Mouse (Mus musculus) intestine, embryonic 15.5 days (tissue): ENCODE results near the gene Lmtk3. TPM values are rescaled to one million over a fixed set of nuclear protein-coding genes. Genes with fewer than 3 reads are reported as not detected.

ENCODE experiments used
- ATAC-seq: fragments of 200-750 bp; cut with Nextera tagmentation; 2 replicates; pipeline ENCODE4 v1.8.0; 2017; ENCODE audit warnings: moderate TSS enrichment, moderate library complexity
- H3K27ac ChIP-seq: fragments of 300-500 bp; sonication (generic); 2 replicates; pipeline ENCODE4 v1.5.1; 2015; ENCODE audit warnings: mild to moderate bottlenecking, inconsistent platforms
- H3K27me3 ChIP-seq: fragments of 300-500 bp; sonication (generic); replicated peaks from 2 replicates; pipeline ENCODE4 v1.6.1; 2015; ENCODE audit warnings: inconsistent platforms
- H3K36me3 ChIP-seq: fragments of 300-500 bp; sonication (generic); 2 replicates; pipeline ENCODE4 v1.6.1; 2015; ENCODE audit warnings: inconsistent platforms
- H3K4me1 ChIP-seq: fragments of 300-500 bp; sonication (generic); replicated peaks from 2 replicates; pipeline ENCODE4 v1.6.1; 2015; ENCODE audit warnings: inconsistent platforms
- H3K4me2 ChIP-seq: fragments of 300-500 bp; sonication (generic); replicated peaks from 2 replicates; pipeline ENCODE4 v1.6.1; 2015; ENCODE audit warnings: mild to moderate bottlenecking, inconsistent platforms
- H3K4me3 ChIP-seq: fragments of 300-500 bp; sonication (generic); replicated peaks from 2 replicates; pipeline ENCODE4 v1.5.1; 2015; ENCODE audit warnings: inconsistent platforms
- H3K9ac ChIP-seq: fragments of 300-500 bp; sonication (generic); 2 replicates; pipeline ENCODE4 v1.6.1; 2015; ENCODE audit warnings: inconsistent platforms
- H3K9me3 ChIP-seq: fragments of 300-500 bp; sonication (generic); 2 replicates; pipeline ENCODE4 v1.6.1; 2016; ENCODE audit warnings: inconsistent platforms
- WGBS: fragments of 180-500 bp; shearing (Covaris S2); methylation state at CpG from one replicate; pipeline ENCODE4 v1.1.7; 2015; 5-methylcytosine and 5-hydroxymethylcytosine counted together
- polyA plus RNA-seq: library from polyadenylated mRNA; unstranded; fragments of >200 nt; fragmentation: Nextera tagmentation; extraction: Ambion mirVana; gene quantifications from 2 replicates; pipeline ENCODE4 v1.2.1, GENCODE M21; 2015

The Lmtk3 gene
- polyA plus RNA-seq, 1 experiment from 2014 or later: 0.43 TPM

DNA sequence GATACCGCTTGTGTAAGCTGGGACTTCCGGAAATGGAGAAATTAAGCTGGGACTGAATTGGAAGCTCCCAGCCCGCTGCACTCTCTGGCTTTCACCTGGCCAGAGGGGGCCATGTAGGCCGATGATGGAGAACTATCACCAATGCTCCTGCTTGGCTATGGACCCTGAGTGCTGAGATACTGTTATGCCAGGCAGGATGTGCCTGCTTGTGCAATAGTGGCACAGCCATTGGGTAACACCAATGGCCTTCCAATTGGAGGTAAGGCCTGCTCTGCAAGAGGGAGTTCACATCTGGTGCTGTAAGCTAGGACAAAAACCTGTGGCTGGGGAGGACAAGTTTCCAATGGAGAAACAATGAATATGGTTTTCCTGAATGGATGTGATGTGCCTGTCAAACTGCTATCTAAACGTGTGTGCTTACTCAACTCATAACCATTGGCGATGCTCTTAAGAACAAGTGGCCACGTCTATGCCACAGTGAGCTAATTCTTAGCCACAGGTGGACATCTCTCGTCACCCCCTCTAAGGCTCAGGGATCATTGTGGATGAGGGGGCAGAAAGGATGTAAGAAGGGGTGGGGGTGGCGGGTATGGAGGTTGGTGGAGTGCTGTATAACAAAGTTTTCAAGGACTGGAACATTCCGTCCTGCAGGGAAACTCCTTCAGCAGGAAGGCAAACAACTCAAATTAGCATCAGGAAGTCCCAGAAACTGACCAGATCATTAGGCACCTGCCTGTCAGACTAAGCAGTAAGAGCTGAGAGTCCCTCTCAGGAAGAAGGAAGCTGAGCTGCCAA lies 59.6 kb downstream of the Lmtk3 start:
- 86% methylated on average over 10 of the region's 10 CpGs for WGBS
- no peak overlapping the region for H3K4me2 ChIP-seq
- ATAC-seq: no peak
- no peaks in the 10 kb centered on the region for H3K36me3 ChIP-seq
- no peak overlapping the region for H3K4me3 ChIP-seq
- H3K27ac ChIP-seq: no peak overlapping the region
- H3K27me3 ChIP-seq: peaks cover 8% of the 10 kb centered on the region
- no peaks in the 10 kb centered on the region for H3K4me1 ChIP-seq
- H3K9ac ChIP-seq: no peak overlapping the region
- H3K9me3 ChIP-seq: no peaks in the 10 kb centered on the region

DNA sequence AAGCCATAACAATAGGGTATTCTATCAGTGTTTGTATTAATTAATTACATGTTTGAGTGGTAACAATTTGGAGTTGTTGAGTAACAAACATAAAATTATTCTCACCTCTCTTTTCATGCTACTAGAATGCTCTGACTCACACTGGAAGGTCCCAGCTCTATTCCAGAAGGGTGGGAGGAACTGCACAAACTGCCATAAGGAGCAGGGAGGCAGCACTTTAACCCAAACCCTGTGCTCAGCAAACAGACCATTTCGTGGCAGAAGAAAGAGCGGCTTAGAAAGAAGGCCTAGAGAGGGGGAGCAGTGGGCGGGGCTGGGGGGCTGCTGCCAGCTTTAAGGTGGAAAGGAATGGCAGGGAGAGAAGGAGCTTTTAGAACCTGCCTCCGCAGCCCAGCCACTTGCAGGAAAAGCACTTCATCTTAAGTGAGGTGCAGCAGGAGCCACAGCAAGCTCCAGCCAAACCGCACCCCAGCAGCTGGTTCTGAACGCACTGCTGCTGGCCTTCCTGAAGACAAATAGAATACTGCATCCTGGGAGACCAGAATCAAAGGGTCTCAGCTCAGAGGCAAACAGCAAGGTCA lies 65.0 kb downstream of the Lmtk3 start:
- Histone ChIP-seq H3K4me3 (no peak overlapping the region), H3K36me3 (no peaks in the 10 kb centered on the region), H3K27ac (no peak overlapping the region), H3K27me3 (0 out of 2 replicates have a peak, but pooled peaks cover 3% of the 10 kb centered on the region), H3K9ac (no peak overlapping the region), H3K4me1 (peaks cover 5% of the 10 kb centered on the region; the same call in 1 of the 2 replicates), H3K4me2 (no peak overlapping the region), H3K9me3 (no peaks in the 10 kb centered on the region)
- 10% methylated on average over 6 of the region's 6 CpGs for WGBS
- no peak for ATAC-seq

DNA sequence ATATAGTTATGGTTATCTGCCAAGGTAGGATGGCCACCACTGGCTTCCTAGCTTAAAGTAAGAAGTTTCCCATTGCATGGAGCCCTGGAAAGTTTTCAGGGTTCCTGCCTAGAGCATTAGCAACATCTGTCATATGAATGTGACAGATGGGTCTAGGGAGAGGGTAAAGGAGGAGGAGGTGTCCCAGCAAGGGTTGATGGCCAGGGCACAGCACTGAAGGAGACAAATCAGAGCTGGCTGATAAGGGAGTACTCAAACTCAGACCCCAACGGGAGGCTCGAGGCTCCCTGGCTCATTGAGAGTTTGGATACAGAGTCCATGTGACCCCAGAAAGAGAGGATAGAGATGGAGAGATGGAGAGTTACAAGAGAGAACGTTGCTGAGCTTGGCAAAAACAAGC lies 67.1 kb downstream of the Lmtk3 start:
- no peak for ATAC-seq
- Histone ChIP-seq H3K9ac (no peak overlapping the region), H3K4me1 (peaks cover 5% of the 10 kb centered on the region; the same call in 1 of the 2 replicates), H3K4me3 (no peak overlapping the region), H3K27ac (no peak overlapping the region), H3K4me2 (no peak overlapping the region), H3K27me3 (no peaks in the 10 kb centered on the region), H3K9me3 (no peaks in the 10 kb centered on the region), H3K36me3 (no peaks in the 10 kb centered on the region)
- WGBS: 66% methylated on average over 3 of the region's 3 CpGs

DNA sequence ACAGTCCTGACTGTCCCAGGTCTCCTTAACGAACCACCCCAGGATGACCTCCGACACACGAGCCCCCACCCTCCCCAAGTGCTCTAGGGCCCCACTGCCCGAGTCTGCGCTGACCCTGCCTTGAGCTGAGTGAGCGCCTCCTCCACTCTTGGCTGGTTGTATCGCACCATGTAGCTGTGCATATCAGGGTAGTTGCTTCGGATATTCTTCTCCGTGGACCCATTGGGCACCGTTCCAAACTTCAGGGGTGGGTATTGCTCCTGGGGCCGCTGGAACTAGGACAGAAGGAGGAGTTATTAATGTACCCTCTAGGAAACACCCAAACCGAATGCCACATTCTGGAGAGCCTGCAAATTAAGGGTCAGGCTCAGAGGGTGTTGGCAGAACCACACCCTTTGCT lies 69.6 kb downstream of the Lmtk3 start:
- Histone ChIP-seq H3K4me2 (no peak overlapping the region), H3K27ac (no peak overlapping the region), H3K9me3 (no peaks in the 10 kb centered on the region), H3K9ac (no peak overlapping the region), H3K4me3 (no peak overlapping the region), H3K27me3 (no peaks in the 10 kb centered on the region; the same call in 1 of the 2 replicates), H3K36me3 (no peaks in the 10 kb centered on the region), H3K4me1 (peaks cover 20% of the 10 kb centered on the region)
- WGBS: 84% methylated on average over 12 of the region's 12 CpGs
- ATAC-seq: no peak

Other genes starting within 250 kb of the Lmtk3 start
- gene Hsd17b14, start 228.8 kb upstream of the Lmtk3 start, polyA plus RNA-seq: 2.1 and 2.8 TPM in 2 replicates
- gene Bcat2, start 213.6 kb upstream of the Lmtk3 start, polyA plus RNA-seq: 59.5 and 67.6 TPM in 2 replicates
- 0.18 and 0.30 TPM in 2 replicates for gene Fgf21, start 168.2 kb upstream of the Lmtk3 start, polyA plus RNA-seq
- 0.38 and 0.73 TPM in 2 replicates for gene Fut1, start 166.4 kb upstream of the Lmtk3 start, polyA plus RNA-seq
- 0.13 TPM in 1 of 2 replicates, not detected in the other for gene Izumo1, start 161.9 kb upstream of the Lmtk3 start, polyA plus RNA-seq
- 9.8 and 9.9 TPM in 2 replicates for gene Rasip1, start 156.2 kb upstream of the Lmtk3 start, polyA plus RNA-seq
- 5.2 and 7.3 TPM in 2 replicates for gene Mamstr, start 143.8 kb upstream of the Lmtk3 start, polyA plus RNA-seq
- gene Fut2, start 117.3 kb upstream of the Lmtk3 start, polyA plus RNA-seq: 12.2 and 12.8 TPM in 2 replicates
- 0.73 TPM in 2 replicates for gene Ntn5, start 99.7 kb upstream of the Lmtk3 start, polyA plus RNA-seq
- 1.9 and 2.0 TPM in 2 replicates for gene Sec1, start 89.3 kb upstream of the Lmtk3 start, polyA plus RNA-seq
- gene Car11, start 83.9 kb upstream of the Lmtk3 start, polyA plus RNA-seq: 5.5 and 6.4 TPM in 2 replicates
- gene Dbp, start 78.7 kb upstream of the Lmtk3 start, polyA plus RNA-seq: 3.1 and 3.4 TPM in 2 replicates
- gene Rpl18, start 68.3 kb upstream of the Lmtk3 start, polyA plus RNA-seq: 1,110 and 1,134 TPM in 2 replicates
- 38.1 and 41.6 TPM in 2 replicates for gene Sphk2, start 65.7 kb upstream of the Lmtk3 start, polyA plus RNA-seq
- 19.7 and 22.4 TPM in 2 replicates for gene Fam83e, start 62.5 kb upstream of the Lmtk3 start, polyA plus RNA-seq
- 0.49 and 0.74 TPM in 2 replicates for gene Spaca4, start 57.9 kb upstream of the Lmtk3 start, polyA plus RNA-seq
- gene Sult2b1, start 931 bp downstream of the Lmtk3 start, polyA plus RNA-seq: 2.8 and 2.9 TPM in 2 replicates
- 89.0 and 92.0 TPM in 2 replicates for gene Cyth2, start 30.8 kb downstream of the Lmtk3 start, polyA plus RNA-seq
- gene Kcnj14, start 41.0 kb downstream of the Lmtk3 start, polyA plus RNA-seq: 0.88 and 1.0 TPM in 2 replicates
- 67.1 and 71.3 TPM in 2 replicates for gene Grwd1, start 47.2 kb downstream of the Lmtk3 start, polyA plus RNA-seq
- gene Kdelr1, start 89.0 kb downstream of the Lmtk3 start, polyA plus RNA-seq: 70.8 and 74.5 TPM in 2 replicates
- gene Grin2d, start 94.6 kb downstream of the Lmtk3 start, polyA plus RNA-seq: 0.49 and 0.51 TPM in 2 replicates
- gene Syngr4, start 113.0 kb downstream of the Lmtk3 start, polyA plus RNA-seq: 0.85 and 1.00 TPM in 2 replicates
- gene Tmem143, start 113.2 kb downstream of the Lmtk3 start, polyA plus RNA-seq: 5.8 and 7.0 TPM in 2 replicates
- 141 and 168 TPM in 2 replicates for gene Emp3, start 137.7 kb downstream of the Lmtk3 start, polyA plus RNA-seq
- 4.3 and 4.5 TPM in 2 replicates for gene Ccdc114, start 140.3 kb downstream of the Lmtk3 start, polyA plus RNA-seq
- 3.2 and 3.3 TPM in 2 replicates for gene Abcc6, start 246.6 kb downstream of the Lmtk3 start, polyA plus RNA-seq
- 80.4 and 84.7 TPM in 2 replicates for gene Nomo1, start 250.0 kb downstream of the Lmtk3 start, polyA plus RNA-seq